Mouse (Mus musculus): ENCODE results near the gene Barhl1.

Barhl1 gene

DNA sequence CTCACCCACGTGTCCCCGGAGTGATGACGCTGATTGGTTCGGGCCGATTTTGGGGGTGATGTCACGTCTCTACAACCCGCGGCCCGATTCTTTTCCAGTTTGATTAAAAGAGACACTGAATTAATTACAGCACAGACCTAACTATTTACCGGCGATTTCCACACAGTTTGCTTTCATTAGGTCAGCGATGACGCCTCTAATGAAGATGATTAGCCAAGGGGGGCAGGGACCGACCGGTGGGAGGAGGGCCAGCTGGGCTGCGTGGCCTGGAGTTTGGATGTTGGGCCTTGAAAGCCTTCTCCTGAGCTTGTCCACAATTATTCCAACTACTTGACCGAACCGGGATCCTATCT lies at the start of gene Barhl1:
Barhl1 (minus strand) TSS at position 156 of the 353 bp plus-strand sequence.
- no peak for DNase-seq

DNA sequence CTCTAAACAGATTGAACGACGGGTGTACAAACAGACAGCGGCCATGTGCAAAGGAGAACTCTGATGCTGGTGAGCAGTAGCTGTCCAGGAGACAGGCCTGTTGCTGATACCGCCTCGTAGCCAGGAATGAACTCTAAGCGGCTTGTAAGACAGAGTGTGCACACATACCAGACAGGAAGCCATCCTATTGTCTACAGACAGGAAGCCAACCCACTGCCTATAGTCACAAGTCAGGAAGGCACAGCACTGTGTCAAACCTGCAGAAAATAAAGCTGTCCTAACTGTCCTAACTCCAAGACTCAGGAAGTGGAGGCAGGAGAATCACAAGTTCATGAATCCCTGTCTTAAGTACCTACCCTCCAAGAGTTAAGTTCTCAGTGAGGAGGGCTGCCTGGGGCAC lies 47.1 kb upstream of the Barhl1 start:
- DNase-seq, result no peak

DNA sequence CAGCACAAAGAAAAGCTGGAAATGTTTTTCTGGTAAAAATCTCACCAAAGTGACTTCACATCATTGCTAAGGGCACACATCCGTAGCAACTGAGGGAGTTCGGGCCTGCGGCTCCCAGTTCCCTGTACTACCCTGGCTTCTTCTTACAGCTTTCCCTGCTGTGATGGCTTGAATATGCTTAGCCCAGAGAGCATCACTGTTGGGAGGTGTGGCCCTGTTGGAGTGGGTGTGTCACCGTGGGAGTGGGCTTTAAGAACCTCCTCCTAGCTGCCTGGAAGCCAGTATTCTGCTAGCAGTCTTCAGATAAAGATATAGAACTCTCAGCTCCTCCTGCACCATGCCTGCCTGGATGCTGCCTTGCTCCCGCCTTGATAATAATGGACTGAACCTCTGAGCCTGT lies 45.2 kb upstream of the Barhl1 start:
- no peak for DNase-seq

DNA sequence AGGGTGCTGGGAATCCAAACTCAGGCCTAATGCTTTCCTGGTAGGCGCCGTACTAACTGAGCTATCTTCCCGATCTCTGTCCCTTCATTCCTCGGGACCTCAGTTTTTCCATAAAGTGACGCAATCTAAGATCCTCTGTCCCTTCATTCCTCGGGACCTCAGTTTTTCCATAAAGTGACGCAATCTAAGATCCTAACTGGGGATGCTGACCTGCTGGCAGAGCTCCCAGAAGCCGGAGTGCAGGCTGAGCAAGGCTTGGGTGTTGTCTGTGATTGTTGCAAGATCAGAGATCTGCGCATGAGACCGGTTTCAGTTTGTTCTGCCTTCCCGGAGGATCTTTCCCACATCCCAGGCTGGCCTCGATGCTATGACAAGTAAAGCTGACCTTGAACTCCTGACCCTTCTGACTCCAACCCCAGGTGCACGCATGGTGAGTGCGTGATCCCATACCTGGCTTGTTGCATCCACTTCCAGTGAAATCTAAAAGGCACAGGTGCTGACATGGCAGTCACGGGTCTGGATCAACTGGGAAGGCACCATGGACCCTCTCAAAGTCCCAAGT lies 44.6 kb upstream of the Barhl1 start:
- peak; percentile 6 to 35 for DNase-seq

DNA sequence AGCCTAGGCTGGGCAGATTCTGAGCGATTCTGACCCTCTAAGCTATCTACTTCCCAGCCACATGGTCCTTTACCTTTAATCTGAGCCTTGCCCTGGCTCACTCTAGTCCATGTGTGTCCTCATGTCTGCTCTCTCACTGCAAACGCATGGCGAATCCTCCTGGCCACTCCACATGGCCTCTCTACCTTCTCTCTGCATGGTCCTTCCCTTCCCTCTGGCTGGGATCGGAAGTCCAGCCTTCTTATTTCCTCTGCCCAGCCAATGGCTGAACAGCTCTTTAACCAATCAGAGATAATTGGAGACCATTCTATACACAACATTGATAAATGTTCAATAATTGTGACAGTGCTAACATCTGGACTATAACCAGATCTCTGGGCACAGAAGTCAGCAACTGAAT lies 40.4 kb upstream of the Barhl1 start:
- no peak for DNase-seq

DNA sequence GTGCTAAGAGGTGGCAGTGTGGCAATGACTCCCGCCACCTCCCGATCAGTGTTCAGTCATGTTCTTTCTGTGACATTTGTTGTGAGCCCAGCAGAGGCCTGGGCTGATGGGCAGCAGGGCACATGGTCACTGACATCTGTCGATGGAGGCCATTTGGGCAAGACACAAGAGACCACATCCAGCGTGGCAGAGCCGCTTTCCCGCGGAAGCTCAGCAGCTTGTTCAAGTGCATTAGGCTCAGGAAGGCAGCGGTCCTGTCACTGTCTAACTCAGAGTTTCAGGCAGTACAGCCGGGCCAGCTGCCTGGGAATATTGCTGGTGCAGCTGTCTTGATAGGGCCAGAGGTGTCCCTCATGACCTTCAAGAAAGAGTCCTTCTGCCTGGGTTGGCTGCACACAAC lies 38.1 kb upstream of the Barhl1 start:
- DNase-seq, result no peak

DNA sequence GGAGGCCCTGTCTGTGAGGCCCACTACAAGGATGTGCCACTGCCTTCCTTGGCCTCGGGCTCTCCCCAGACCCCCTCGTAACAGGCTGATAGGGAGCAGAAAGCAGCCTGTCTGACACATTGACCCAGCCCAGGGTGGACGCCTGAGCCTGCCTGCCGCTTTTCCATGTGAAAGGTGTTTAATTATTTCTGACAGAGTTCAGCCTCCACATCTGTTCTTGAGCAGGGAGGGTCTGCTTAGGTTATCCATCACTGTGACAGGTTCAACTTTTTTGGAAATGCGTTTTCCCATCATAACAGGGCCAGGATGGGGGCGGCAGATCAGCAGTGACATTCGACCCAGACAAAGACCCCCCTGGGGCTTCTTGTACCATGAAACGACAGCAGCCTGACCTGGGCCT lies 36.5 kb upstream of the Barhl1 start:
- DNase-seq, result no peak

DNA sequence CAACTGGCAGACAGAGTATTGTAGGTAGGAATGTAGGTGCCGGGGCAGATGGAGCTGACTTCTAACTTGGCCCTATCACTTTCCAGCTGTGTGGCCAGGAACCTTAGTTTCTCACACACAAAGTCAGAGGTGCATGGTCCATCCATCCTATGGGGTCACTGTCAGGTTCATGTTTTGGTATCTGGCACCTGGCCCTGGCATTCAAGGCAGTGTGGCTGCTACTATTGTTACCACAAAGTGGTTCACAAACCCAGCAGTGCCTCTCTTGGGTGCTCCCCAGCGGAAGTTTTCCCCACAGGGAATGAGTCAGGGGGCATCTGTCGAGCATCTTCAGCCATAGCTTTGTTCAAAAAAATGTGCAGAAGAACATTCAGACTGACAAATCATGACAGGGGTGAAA lies 29.8 kb upstream of the Barhl1 start:
- no peak for DNase-seq

DNA sequence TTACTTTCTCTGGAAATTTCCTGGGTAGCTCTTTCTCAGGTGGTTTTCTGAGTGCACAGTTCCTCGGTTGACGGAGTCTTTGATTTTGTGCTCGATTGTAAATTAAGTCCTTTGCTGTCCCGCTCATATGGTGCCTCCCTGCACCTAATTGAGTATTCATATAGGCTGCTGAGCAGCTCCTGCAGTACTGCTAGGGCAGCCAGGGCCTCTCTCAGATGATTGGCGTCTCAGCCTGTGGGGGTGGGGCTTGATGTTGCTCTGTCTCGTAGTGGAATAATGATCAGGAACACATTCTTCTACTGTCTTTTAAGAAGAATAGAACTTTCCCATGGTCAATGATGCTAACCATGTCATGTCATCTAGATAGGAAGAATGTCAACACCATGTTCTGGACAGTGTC lies 28.9 kb upstream of the Barhl1 start:
- no peak for DNase-seq

DNA sequence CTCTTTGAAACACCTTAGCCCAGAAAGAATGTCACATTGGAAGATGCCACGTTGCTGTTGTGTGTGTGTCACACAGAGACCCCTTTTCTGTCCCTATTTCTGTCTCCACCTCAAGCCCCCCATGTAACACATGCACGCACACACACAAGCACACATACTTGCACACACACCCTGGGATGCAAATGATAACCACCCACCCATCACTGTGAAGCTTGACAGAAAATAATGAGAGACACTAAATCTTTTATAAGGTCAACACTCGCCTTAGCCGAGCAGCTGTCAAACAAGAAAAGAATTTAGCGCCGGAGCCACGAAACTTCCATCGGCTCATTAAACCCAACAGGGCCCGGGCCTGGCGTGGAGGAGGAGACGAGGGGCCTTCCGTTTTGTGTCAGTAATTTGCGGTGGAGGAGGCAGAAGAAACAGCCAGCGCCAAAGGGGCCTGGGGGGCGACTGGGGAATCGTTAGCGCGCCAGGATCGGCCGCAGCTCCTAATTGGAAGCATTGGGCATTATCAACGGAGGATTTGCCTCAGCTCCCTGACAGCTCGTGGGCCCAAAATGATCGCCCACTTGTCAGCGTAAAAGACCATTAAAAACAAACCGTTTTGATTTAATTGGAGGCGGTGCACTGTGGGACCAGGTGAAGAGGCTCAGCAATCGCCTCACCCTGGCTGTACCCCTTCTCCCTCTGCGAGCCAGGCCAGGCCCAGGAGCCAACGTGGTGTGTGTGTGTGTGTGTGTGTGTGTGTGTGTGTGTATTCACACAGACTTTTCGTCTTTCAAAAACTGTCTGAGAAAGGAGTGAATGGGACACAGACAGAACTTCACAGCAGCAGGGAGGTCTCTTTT lies 27.4 kb upstream of the Barhl1 start:
- DNase-seq, result no peak

DNA sequence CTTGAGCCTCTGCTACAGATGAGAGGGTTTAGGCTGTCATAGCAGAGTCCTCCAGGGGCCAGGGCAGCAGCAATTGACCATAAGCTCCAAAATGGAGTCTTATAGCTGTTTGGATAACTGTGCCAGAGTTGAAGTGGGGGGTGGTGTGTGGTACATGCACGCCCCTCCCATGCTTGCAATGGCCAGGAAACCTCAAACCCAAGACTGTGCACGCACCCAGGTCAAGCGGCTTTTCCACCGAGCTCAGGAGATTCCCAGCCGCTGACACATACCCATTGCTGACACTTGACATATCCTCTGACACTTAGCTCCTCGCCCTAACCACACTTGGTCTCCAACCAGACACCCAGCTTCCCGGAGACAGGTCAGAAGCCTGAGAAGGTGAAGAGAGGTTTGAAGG lies 22.5 kb upstream of the Barhl1 start:
- no peak for DNase-seq

DNA sequence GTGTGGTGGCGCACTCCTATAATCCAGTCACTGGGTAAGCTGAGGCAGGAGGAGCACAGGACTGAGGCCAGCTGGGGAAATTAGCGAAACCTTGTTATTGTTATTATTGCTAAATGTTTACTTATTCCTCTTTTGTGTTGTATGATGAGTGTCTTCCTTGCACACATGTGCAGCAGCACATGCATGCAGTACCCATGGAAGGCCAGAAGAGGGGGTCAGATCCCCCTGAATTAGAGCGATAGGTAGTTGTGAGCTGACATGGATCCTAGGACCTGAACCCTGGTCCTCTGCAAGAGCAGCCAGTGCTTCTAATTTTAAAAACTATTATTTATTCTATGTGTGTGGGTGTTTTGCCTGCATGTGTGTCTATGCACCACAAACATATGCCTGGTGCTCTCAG lies 14.1 kb upstream of the Barhl1 start:
- DNase-seq, result no peak

DNA sequence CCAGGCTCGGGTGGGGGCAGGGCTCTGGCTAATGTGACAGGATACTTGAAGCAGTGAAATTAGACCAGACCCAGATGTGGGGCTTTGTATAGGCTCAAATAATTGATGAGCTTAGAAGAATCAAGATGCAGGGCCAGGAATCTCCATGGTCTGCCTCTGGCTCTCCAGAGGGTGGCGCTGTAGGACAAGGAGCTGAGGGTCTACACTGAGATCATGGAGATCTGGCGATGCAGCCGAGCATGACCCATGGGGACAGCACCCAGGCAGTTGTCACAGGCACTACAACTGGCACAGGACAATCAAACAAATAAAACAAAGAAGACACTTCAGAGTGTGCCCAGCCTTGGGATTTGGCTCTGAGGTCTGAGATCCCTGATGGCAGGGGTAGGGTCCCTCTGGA lies 7.4 kb upstream of the Barhl1 start:
- peak; percentile 21 to 84 for DNase-seq

DNA sequence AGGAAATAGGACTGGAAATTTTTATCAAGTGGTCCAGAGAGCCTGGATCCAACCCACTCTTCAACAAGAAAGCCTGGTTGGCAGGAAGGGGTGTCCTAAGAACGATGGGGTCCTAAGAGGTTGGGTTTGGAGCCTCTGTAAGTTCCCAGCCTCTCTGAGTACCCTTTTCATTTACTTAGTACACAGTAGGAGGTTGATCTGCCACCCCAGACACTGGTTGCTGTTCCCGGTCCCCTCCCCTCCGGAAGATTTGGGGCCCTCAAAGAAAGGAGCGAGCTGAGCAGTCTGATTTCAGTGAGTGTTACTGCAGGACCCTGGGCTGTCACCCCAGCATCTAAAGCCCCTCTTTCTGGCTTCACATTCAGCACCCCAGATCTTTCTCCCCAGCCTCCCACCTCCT lies 2.5 kb upstream of the Barhl1 start:
- no peak for DNase-seq

DNA sequence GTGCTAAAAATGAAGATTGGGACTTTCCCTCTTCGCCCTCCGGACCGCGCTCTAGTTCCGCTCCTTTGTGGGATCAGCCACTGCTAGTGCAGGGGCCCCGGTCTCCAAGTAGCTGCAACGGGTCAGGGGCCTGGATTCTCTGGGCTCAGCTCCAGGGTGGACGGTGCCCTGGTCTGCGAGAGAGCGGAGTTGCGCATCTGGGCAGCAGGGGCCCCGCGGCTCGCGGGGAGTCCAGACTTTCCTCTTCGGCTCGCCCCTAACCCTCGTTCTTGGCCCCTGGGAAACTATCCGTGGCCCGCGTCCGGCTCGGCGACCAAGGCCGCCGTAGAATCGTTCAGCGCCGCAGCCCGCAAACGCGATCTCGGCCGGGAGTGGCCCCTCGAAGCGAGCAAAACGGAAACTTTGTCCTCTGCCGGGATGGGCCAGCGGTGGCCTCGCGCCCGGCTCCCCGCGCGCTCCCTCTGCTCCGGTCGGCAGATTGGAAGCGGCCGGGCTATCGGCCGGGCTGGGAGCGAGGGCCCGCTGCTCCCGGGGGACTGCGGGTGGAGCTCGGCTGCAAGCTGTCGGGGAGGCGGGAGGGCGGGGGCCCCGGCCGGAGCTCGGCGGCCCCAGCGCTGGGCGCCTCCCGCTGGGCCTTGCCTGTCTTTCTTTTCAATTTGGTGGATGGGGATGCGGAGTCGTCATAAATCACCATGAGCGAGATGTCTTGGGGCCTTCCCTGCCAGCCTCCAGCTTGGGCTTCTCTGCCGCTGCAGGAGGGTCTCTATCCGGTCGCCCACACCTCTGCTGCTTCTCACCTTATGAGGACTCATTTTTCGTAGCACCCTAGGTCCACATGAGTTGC lies 1.3 kb upstream of the Barhl1 start:
- peak in 1 of 2 experiments; percentile 19 for DNase-seq

DNA sequence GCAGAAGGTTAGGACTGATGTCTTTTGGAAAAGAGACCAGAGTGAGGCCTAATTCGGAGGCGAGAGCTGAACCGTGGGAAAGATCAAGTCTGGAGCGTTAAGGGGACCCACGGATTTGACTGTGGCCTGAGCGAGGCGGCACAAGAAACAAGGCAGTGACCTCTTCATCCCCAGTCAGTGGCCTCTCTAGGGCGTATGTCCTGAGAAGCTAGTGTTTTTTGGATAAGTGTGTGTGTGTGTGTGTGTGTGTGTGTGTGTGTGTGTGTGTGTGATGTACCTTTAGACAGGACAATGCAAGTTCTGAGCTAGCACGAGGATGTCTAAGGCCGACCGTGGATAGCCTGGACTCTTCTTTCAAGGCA lies 669 bp upstream of the Barhl1 start:
- no peak for DNase-seq

DNA sequence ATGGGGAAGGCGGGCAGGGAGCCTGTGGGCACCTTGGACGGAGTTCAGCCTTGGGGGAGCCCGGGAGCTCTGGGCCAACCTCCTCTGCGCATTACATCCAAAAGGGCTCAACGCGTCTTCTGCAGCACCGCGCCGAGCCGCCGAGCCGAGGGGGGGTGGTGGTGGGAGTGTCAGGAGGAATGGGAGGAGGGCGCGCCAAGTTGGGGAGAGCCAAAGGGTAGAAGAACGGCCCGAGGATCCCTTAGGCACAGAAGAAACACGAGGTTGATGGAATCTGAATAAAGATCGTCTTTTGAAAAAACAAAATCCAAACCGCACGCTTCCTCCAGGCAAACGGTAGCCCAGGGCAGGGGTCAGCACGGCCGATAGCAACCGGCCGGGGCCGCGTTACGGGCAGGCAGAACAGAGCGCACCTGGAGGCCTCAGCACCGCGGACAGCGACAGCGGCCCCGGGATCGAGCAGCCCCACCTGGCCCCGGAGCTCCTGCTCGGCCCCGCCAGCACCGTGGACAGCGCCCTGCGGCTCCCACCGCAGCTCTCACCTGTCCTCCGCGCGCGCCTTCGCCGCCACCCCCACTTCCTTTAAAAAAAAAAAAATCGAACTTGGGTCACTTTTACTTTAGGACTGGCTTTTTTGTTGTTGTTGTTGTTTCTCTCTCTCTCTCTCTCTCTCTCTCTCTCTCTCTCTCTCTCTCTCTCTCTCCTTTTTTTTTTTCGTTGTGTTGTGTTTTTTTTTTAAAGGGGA lies 528 bp downstream of the Barhl1 start:
- DNase-seq, result peak; percentile 86 to 96

DNA sequence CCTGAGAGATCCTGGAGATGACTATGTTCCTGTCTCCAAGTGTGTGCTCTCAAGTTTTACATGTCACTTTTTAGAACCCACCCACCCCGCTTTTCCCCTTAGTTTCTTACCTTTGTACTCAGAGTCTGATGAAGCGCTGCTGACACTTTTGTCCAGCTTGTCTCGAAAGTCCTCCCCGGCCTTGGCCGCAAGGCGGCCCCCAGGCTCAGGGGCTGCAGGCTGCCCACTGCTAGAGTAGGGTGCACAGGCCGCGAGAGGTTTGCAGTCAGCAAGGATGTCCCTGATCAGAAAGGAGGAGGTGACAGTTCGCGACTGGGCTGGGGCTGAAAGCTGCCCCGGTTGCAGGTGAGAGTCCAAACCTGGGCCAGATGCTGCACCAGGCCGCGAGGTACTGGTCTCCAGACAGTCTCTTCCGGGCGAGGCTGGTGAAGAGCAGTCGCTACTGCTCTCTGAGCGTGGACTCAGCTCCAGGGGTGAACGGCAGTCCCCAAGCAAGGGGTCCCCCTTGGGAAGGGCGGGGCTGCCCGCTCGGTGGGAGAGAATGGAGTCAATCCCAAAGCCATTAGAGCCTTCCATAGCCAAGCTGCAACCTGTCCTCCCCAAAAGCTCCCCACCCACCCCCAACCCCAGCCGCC lies 1.2 kb downstream of the Barhl1 start:
- DNase-seq, result no peak

DNA sequence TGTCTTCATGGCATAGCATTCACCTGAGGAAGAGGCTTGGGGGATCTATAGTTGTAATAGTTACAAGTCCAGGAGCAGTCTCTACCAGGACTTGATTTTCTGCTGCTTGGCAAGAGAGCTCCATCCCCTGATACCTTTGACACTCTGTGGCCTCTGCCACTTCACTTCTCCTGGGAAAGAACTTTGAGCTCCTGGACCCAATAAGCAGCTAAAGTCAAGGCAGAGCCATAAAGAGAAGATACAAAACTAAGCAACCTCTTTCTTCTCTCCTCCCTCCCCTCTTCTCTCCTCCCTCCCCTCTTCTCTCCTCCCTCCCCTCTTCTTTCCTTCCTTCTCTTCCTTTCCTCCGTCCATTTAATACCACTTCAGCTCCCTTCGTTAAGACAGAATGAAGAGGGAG lies 2.3 kb downstream of the Barhl1 start:
- DNase-seq, result no peak

DNA sequence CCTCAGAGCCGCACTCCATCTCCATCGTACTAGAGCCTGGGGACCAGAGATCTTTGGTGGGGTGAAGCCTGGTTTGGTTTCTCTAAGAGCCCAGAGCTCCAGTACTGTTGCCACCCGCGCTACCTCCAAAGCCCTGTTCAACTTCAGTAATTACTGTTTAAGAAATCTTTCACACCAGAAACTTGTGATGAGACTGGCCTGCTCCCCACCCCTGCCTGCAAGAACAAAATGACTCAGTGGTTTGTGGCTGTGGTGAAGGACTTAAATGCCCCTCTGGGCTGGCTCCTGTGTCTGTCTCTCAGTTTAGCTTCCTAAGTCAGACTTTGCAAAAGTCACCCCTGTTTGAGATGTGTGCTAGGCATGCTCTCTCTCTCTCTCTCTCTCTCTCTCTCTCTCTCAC lies 3.5 kb downstream of the Barhl1 start:
- no peak for DNase-seq

DNA sequence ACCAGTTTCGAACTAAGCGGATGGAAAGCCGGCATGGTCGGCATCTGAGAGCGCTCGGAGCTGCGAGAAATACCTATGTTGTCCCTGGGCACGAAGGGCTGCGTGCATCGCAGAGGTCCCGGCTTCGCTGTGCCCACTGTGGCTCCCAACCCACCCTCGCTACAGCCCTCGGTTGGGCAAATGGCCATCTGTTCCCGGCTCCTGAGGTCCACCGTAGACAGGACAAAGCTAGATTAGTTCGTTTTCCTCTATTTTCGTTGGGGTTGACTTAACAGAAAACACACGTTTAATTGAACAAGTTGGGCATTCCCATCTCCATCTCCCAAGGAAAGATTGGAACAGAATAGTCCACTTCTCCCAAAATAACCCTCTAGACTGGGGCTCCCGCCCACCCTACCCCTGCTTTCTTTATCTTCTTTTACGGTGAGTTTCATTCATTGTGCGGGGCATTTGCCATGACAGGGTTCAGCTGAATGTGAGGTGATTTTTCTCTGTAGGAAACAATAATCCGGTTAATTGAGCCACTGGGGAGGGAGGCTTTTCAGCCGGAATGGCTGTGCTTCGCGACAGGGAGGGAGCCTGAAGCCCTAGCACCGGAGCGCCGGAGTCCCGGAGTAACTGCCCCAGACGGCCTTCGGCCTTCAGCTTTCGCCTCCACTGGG lies 4.3 kb downstream of the Barhl1 start:
- DNase-seq, result no peak
